Mouse (Mus musculus) heart, embryonic 10.5 days (tissue): ENCODE data around the gene Pex1. TPM values are rescaled to one million over a fixed set of nuclear protein-coding genes. Genes with fewer than 3 reads are reported as not detected.
"Not testable (repeated sequence)": the region's sequence is repeated elsewhere in the genome, so short reads cannot be mapped to it uniquely, and the experiment has no call there.

Experiments
- DNase-seq: peaks from one replicate; pipeline ENCODE4 v3.0.0-alpha.2; 2017; ENCODE audit warnings: low spot score
- H3K27ac ChIP-seq: fragments of 300-500 bp; sonication (generic); 2 replicates; pipeline ENCODE4 v1.5.1; 2016; ENCODE audit warnings: mild to moderate bottlenecking
- H3K27me3 ChIP-seq: fragments of 300-500 bp; sonication (generic); 2 replicates; pipeline ENCODE4 v1.6.1; 2016; ENCODE audit warnings: mild to moderate bottlenecking; ENCODE audit not compliant: poor library complexity, insufficient read depth, severe bottlenecking
- H3K36me3 ChIP-seq: fragments of 300-500 bp; sonication (generic); 2 replicates; pipeline ENCODE4 v1.6.1; 2016; ENCODE audit warnings: mild to moderate bottlenecking, moderate library complexity
- H3K4me1 ChIP-seq: fragments of 300-500 bp; sonication (generic); 2 replicates; pipeline ENCODE4 v1.6.1; 2016; ENCODE audit warnings: mild to moderate bottlenecking
- H3K4me3 ChIP-seq: fragments of 300-500 bp; sonication (generic); 2 replicates; pipeline ENCODE4 v1.5.1; 2016; ENCODE audit warnings: mild to moderate bottlenecking, moderate library complexity
- H3K9me3 ChIP-seq: fragments of 300-500 bp; sonication (generic); 2 replicates; pipeline ENCODE4 v1.6.1; 2016; ENCODE audit warnings: mild to moderate bottlenecking, moderate library complexity
- WGBS: fragments of 180-500 bp; shearing (Covaris S2); methylation state at CpG from one replicate; pipeline ENCODE4 v1.1.7; 2016; 5-methylcytosine and 5-hydroxymethylcytosine counted together
- polyA plus RNA-seq: library from polyadenylated mRNA; unstranded; fragments of >200 nt; fragmentation: Nextera tagmentation; extraction: Ambion mirVana; gene quantifications from 2 replicates; pipeline ENCODE4 v1.2.1, GENCODE M21; 2016

Pex1 gene
- polyA plus RNA-seq, 1 experiment from 2014 or later: 11.5 TPM

DNA sequence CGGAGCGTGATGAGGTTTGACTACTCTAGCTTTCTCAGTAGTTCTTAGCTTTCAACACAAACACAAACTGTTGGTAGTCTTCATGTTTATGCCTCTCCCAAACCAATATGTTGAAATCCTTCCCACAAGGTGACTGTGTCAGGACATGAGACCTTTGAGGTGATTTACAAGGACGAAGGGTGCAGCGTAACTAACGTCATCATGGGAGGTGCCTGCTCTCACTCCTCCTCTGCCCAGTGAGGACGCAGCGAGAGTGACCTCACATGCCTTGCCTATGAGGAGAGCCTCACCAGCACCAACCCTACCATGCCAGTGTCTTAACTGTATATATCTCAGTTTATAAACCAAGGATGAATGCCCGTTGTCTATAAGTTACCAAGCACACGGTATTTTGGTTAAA is 11.2 kb downstream of the Pex1 start:
- Histone ChIP-seq H3K4me1 (no peaks in the 10 kb centered on the region), H3K27ac (no peak overlapping the region), H3K27me3 (no peaks in the 10 kb centered on the region), H3K9me3 (no peaks in the 10 kb centered on the region), H3K4me3 (no peak overlapping the region), H3K36me3 (peaks cover 54% of the 10 kb centered on the region)
- 92% methylated on average over 9 of the region's 9 CpGs for WGBS
- no peak for DNase-seq

DNA sequence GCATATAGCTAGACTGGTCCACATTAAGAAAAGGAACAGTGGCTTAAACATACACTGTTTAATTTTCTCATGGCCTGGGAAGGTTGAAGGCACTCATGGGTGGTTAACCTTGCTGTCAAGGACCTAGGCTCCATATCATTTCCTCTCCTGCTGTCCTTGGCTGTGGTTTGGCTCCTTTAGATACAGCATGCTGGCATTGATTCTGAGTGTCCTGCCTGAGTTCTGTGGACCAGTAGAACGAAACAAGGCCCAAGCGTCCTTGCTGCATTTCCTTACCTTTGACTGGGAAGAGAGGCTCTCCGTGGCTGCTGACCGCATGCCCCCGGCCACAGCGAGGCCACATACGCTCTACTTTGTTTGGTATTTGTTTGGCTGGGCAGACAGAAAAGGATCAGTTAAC is 13.4 kb downstream of the Pex1 start:
- 91% methylated on average over 7 of the region's 7 CpGs for WGBS
- H3K36me3 ChIP-seq: peaks cover 56% of the 10 kb centered on the region
- no peaks in the 10 kb centered on the region for H3K9me3 ChIP-seq
- H3K4me3 ChIP-seq: no peak overlapping the region
- H3K27me3 ChIP-seq: no peaks in the 10 kb centered on the region
- no peak for DNase-seq
- H3K27ac ChIP-seq: no peak overlapping the region
- H3K4me1 ChIP-seq: no peaks in the 10 kb centered on the region

GRCm38 (mm10) chr5:3611835-3612234 is 16.0 kb downstream of the Pex1 start:
- H3K36me3 ChIP-seq: peaks cover 56% of the 10 kb centered on the region
- H3K9me3 ChIP-seq, H3K4me1 ChIP-seq, H3K4me3 ChIP-seq, DNase-seq, H3K27ac ChIP-seq, H3K27me3 ChIP-seq: not testable (repeated sequence)
- 93% methylated on average over 2 of the region's 2 CpGs for WGBS

DNA sequence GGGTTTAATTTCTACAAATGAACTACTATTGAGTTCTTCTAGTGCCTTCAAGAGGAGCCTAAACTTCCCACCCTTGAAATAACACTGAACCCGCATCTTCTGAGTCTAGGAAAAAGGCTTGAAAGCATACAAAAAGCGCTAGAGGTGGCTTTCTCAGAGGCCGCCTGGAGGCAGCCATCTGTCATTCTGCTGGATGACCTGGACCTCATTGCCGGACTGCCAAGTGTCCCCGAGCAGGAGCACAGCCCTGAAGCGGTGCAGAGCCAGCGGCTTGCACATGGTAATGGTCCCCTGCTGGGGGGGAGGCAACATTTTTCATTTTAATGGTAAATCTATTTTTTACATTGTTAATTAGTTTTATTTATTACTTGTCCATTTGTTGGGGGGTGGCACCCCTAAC is 24.6 kb downstream of the Pex1 start:
- Histone ChIP-seq H3K9me3 (no peaks in the 10 kb centered on the region), H3K27me3 (no peaks in the 10 kb centered on the region), H3K4me1 (no peaks in the 10 kb centered on the region), H3K4me3 (no peak overlapping the region), H3K36me3 (peaks cover 57% of the 10 kb centered on the region), H3K27ac (no peak overlapping the region)
- 91% methylated on average over 7 of the region's 7 CpGs for WGBS
- no peak for DNase-seq

DNA sequence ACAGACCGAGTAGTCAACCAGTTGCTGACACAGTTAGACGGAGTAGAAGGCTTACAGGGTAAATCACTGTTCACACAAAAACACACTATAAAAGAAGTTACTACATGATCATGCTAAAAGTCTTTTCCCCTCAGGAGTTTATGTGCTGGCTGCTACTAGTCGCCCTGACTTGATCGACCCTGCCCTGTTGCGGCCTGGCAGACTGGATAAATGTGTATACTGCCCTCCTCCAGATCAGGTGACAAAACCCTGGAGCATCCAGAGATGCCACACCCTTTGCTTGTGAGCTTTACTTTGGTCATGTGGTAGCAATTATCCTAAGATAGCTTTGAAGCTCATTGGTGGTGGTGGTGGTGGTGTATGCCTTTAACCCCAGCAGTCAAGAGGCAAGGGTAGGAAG is 34.2 kb downstream of the Pex1 start:
- Histone ChIP-seq H3K27me3 (no peaks in the 10 kb centered on the region), H3K4me3 (no peak overlapping the region), H3K27ac (no peak overlapping the region), H3K4me1 (0 out of 2 replicates have a peak, but pooled peaks cover 4% of the 10 kb centered on the region), H3K36me3 (peaks cover 26% of the 10 kb centered on the region), H3K9me3 (no peaks in the 10 kb centered on the region)
- DNase-seq: no peak
- 92% methylated on average over 5 of the region's 5 CpGs for WGBS

GRCm38 (mm10) chr5:3631512-3632271 is 35.8 kb downstream of the Pex1 start:
- H3K9me3 ChIP-seq: no peaks in the 10 kb centered on the region
- no peak overlapping the region for H3K27ac ChIP-seq
- peaks cover 28% of the 10 kb centered on the region for H3K36me3 ChIP-seq
- H3K4me3 ChIP-seq: no peak overlapping the region
- H3K27me3 ChIP-seq: no peaks in the 10 kb centered on the region
- 0 out of 2 replicates have a peak, but pooled peaks cover 4% of the 10 kb centered on the region for H3K4me1 ChIP-seq
- WGBS: 68% methylated on average over 16 of the region's 16 CpGs
- DNase-seq: no peak

DNA sequence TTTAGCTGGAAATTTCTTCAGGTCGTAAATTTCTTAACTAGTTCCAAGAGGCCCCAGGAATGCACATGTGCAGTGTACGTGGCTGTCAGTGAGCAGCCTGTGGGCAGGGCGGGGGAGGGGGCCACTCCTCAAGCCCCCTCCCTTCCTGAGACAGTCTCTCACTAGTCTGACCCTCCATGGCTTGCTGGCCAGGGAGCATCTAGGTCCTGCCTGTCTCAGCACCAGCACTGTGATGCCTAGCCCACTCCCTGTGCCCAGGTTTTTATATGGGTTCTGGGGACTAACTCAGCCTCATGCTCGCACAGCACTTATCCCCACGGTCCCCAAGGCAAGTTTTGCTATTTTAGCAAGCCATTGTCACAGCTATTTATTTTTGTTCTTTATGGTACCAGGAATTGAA is 36.4 kb downstream of the Pex1 start:
- 58% methylated on average over 5 of the region's 5 CpGs for WGBS
- Histone ChIP-seq H3K27ac (no peak overlapping the region), H3K4me1 (0 out of 2 replicates have a peak, but pooled peaks cover 4% of the 10 kb centered on the region), H3K36me3 (peaks cover 26% of the 10 kb centered on the region), H3K27me3 (no peaks in the 10 kb centered on the region), H3K9me3 (no peaks in the 10 kb centered on the region), H3K4me3 (no peak overlapping the region)
- no peak for DNase-seq

DNA sequence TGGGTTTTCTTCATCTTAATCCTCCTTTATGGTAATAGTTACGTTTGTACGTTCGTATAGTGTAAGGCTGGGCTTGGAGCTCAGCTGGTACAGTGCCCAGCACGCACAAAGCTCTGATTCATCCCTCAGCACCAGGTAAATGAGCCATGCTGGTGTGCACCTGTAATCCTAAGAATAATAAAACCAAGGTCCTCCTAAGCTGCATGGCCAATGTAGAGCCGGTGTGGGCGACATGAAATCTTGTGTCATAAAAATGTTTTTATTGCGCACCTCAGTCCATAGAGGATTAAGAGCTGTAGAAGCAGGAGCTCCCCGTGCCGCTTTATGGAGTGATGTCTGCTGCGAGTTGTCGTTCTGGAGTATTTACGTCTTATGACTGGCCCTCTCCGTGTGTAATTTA is 37.4 kb downstream of the Pex1 start:
- H3K4me1 ChIP-seq: 0 out of 2 replicates have a peak, but pooled peaks cover 4% of the 10 kb centered on the region
- H3K27me3 ChIP-seq: no peaks in the 10 kb centered on the region
- no peak for DNase-seq
- H3K27ac ChIP-seq: no peak overlapping the region
- peaks cover 23% of the 10 kb centered on the region for H3K36me3 ChIP-seq
- H3K4me3 ChIP-seq: no peak overlapping the region
- no peaks in the 10 kb centered on the region for H3K9me3 ChIP-seq
- WGBS: 91% methylated on average over 13 of the region's 13 CpGs

DNA sequence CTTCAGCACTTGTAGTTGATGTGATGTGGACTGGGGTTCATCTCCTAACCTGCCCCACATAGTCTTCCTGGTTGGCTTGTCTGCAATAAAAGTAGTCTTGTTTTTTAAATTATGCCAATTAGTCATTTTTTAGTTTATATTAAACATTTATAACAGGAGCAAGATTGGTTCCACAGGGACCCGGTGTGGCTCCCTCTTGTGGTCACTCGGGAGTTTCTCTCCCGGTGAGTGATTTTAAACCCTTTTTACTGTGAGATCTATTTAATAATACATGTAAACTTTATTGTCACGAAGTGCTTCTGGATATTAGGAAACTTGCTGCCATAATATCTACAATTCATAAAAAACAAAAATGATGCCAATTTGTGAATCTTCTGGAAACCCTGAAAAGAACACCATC is 38.1 kb downstream of the Pex1 start:
- no peak overlapping the region for H3K4me3 ChIP-seq
- peaks cover 23% of the 10 kb centered on the region for H3K36me3 ChIP-seq
- WGBS: 65% methylated on average over 4 of the region's 4 CpGs
- H3K4me1 ChIP-seq: 0 out of 2 replicates have a peak, but pooled peaks cover 4% of the 10 kb centered on the region
- no peaks in the 10 kb centered on the region for H3K27me3 ChIP-seq
- DNase-seq: no peak
- no peaks in the 10 kb centered on the region for H3K9me3 ChIP-seq
- H3K27ac ChIP-seq: no peak overlapping the region

GRCm38 (mm10) chr5:3635286-3635685 is 39.4 kb downstream of the Pex1 start:
- WGBS: 74% methylated on average over 8 of the region's 8 CpGs
- no peak overlapping the region for H3K4me3 ChIP-seq
- H3K4me1 ChIP-seq: 0 out of 2 replicates have a peak, but pooled peaks cover 4% of the 10 kb centered on the region
- DNase-seq: no peak
- peaks cover 20% of the 10 kb centered on the region for H3K36me3 ChIP-seq
- H3K27ac ChIP-seq: no peak overlapping the region
- no peaks in the 10 kb centered on the region for H3K27me3 ChIP-seq
- no peaks in the 10 kb centered on the region for H3K9me3 ChIP-seq

GRCm38 (mm10) chr5:3644621-3645020 is 48.8 kb downstream of the Pex1 start:
- Histone ChIP-seq H3K36me3 (peaks cover 52% of the 10 kb centered on the region), H3K4me3 (no peak overlapping the region), H3K9me3 (no peaks in the 10 kb centered on the region), H3K27me3 (no peaks in the 10 kb centered on the region), H3K27ac (no peak overlapping the region), H3K4me1 (0 out of 2 replicates have a peak, but pooled peaks cover 4% of the 10 kb centered on the region)
- WGBS: 95% methylated on average over 6 of the region's 6 CpGs
- DNase-seq: peak; percentile 16

DNA sequence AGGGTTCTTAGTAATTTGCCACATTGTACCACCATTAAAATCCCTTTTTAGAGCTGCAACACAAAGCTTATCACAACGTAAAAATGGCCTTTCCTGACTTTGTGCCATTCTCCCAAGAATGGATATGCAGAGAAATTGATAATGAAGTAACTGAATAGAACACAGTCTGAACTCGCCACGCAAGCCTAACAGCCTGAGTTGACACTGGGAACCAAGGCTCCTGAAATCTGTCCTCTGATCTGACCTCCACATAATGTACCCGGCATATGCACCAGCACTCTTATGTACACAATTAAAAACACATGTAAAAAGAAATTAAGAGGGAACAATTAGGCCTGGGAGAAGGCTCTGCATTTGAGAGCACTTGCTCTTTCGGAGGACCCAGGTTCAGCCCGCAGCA is 49.5 kb downstream of the Pex1 start:
- WGBS: 84% methylated on average over 6 of the region's 6 CpGs
- 0 out of 2 replicates have a peak, but pooled peaks cover 4% of the 10 kb centered on the region for H3K4me1 ChIP-seq
- H3K27ac ChIP-seq: no peak overlapping the region
- H3K9me3 ChIP-seq: no peaks in the 10 kb centered on the region
- DNase-seq: no peak
- H3K4me3 ChIP-seq: no peak overlapping the region
- H3K36me3 ChIP-seq: peaks cover 48% of the 10 kb centered on the region
- H3K27me3 ChIP-seq: no peaks in the 10 kb centered on the region

- 39% methylated on average over 6 of the region's 6 CpGs for WGBS
Measured at GRCm38 (mm10) chr5:3646539-3646938, 50.7 kb downstream of the Pex1 start.

More at GRCm38 (mm10) chr5:3646539-3646938, 50.7 kb downstream of the Pex1 start:
- Histone ChIP-seq H3K27ac (peak overlapping the region; percentile 96; the same call in 1 of the 2 replicates), H3K4me3 (peak overlapping the region; percentile 90), H3K36me3 (peaks cover 39% of the 10 kb centered on the region), H3K27me3 (no peaks in the 10 kb centered on the region), H3K9me3 (no peaks in the 10 kb centered on the region), H3K4me1 (0 out of 2 replicates have a peak, but pooled peaks cover 4% of the 10 kb centered on the region)
- no peak for DNase-seq
